Mouse (Mus musculus) E14TG2a.4 (cell line): ENCODE measurements around the gene Bms1.

Source experiments
- CTCF ChIP-seq: conservative IDR thresholded peaks from 2 replicates; pipeline ENCODE4 v1.5.1; 2014; ENCODE audit warnings: low read length
- NANOG ChIP-seq: IDR thresholded peaks from 2 replicates; pipeline ENCODE4 v1.6.1; 2014; ENCODE audit warnings: borderline replicate concordance, low read length, mixed read lengths

- TF ChIP-seq CTCF (no peak), NANOG (no peak)
Measured at GRCm38 (mm10) chr6:118381234-118381633, 38.0 kb downstream of the Bms1 start.
